Mouse (Mus musculus) CH12.LX (cell line): ENCODE results near the gene Olfml2b.

Source experiments
- CHD2 ChIP-seq: IDR thresholded peaks from 2 replicates; pipeline ENCODE4 v1.6.1; 2011; ENCODE audit warnings: low read length, improper control_type of control experiment
- JUND ChIP-seq: conservative IDR thresholded peaks from 2 replicates; pipeline ENCODE4 v1.6.1; 2011; ENCODE audit warnings: low read depth, low read length, improper control_type of control experiment
- MAX ChIP-seq: IDR thresholded peaks from 2 replicates; pipeline ENCODE4 v1.6.1; 2011; ENCODE audit warnings: low read length, improper control_type of control experiment
- MXI1 ChIP-seq: IDR thresholded peaks from 2 replicates; pipeline ENCODE4 v1.6.1; 2011; ENCODE audit warnings: mild to moderate bottlenecking, low read depth, low read length, improper control_type of control experiment
- POLR2A ChIP-seq: IDR thresholded peaks from 2 replicates; pipeline ENCODE4 v1.6.1; 2011; ENCODE audit warnings: low read depth, mild to moderate bottlenecking, improper control_type of control experiment, low read length
- RCOR1 ChIP-seq: conservative IDR thresholded peaks from 2 replicates; pipeline ENCODE4 v1.6.1; 2012; ENCODE audit warnings: low read depth, mild to moderate bottlenecking, inconsistent platforms, low read length, improper control_type of control experiment
- SMC3 ChIP-seq: IDR thresholded peaks from 2 replicates; pipeline ENCODE4 v1.6.1; 2011; ENCODE audit warnings: low read depth, low read length, improper control_type of control experiment
- TCF12 ChIP-seq: IDR thresholded peaks from 2 replicates; pipeline ENCODE4 v1.6.1; 2014; ENCODE audit warnings: low read depth, mild to moderate bottlenecking, inconsistent platforms, low read length, improper control_type of control experiment
- ZNF384 ChIP-seq: IDR thresholded peaks from 2 replicates; pipeline ENCODE4 v1.6.1; 2012; ENCODE audit warnings: low read depth, low read length, improper control_type of control experiment, inconsistent platforms

- no peak for TF ChIP-seq POLR2A
- TF ChIP-seq CHD2 = no peak
- TF ChIP-seq MAX = no peak
- no peak for TF ChIP-seq TCF12
- no peak for TF ChIP-seq RCOR1
- no peak for TF ChIP-seq SMC3
- no peak for TF ChIP-seq ZNF384
- TF ChIP-seq MXI1 = no peak
- TF ChIP-seq JUND = no peak
Observed at GRCm38 (mm10) chr1:170709969-170710368, 65.6 kb downstream of the Olfml2b start.
